Mouse (Mus musculus): Measurements from ENCODE around the gene Mlf1. TPM values are rescaled to one million over a fixed set of nuclear protein-coding genes. Genes with fewer than 3 reads are reported as not detected.

The Mlf1 gene
- polyA plus RNA-seq, 1 experiment from 2014 or later, result 28.6 TPM

- H3K4me1 ChIP-seq, result 0 out of 2 replicates have a peak, but pooled peaks cover 3% of the 10 kb centered on the region
- H3K4me3 ChIP-seq, result no peak overlapping the region
- no peaks in the 10 kb centered on the region for H3K36me3 ChIP-seq (replicated peaks)
- no peak overlapping the region for H3K9ac ChIP-seq
- H3K27ac ChIP-seq, result no peak overlapping the region
- H3K9me3 ChIP-seq, result no peaks in the 10 kb centered on the region
- 81% methylated on average over 6 of the region's 6 CpGs for WGBS
- ATAC-seq (replicated peaks), result no peak
- H3K27me3 ChIP-seq (replicated peaks), result peaks cover 9% of the 10 kb centered on the region; the same call in 1 of the 2 replicates
- H3K4me2 ChIP-seq, result no peak overlapping the region
These were observed 6.4 kb upstream of the Mlf1 start for GRCm38 (mm10) chr3:67367481-67367880.

DNA sequence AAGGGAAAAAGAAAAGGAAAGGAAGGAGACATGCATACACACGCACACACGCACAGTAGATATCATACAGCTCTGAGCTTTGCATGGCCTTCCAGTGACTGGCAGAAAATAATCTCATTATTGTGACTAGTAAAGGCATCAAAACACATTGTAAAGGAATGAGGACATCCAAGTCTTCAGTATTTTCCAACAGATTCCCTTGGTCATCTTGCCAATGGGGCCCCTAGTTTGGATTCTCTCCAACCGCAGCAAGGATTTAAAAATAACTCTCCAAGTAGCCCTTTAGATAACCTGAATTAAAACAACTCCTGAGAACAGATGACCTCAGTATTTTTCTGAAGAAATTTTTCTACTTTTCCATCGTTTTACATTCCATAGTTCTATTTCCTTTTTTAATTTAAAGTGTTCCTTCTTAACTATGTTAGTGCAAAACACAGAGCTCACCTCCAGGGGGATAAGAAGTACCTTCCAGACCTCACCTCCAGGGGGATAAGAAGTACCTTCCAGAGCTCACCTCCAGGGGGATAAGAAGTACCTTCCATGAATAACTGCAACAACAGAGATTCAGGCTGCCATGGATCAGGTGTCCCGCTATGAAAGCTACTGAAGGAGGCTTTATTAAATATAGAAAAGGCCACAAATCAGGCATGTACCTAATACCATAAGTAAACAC is 4.4 kb upstream of the Mlf1 start:
- Histone ChIP-seq H3K4me3 (no peak overlapping the region), H3K9me3 (no peaks in the 10 kb centered on the region), H3K27me3 (replicated peaks) (peaks cover 15% of the 10 kb centered on the region), H3K36me3 (replicated peaks) (no peaks in the 10 kb centered on the region), H3K4me1 (peaks cover 5% of the 10 kb centered on the region; the same call in 1 of the 2 replicates), H3K9ac (no peak overlapping the region), H3K4me2 (no peak overlapping the region), H3K27ac (no peak overlapping the region)
- WGBS, result 82% methylated on average over 5 of the region's 5 CpGs
- ATAC-seq (replicated peaks), result no peak

DNA sequence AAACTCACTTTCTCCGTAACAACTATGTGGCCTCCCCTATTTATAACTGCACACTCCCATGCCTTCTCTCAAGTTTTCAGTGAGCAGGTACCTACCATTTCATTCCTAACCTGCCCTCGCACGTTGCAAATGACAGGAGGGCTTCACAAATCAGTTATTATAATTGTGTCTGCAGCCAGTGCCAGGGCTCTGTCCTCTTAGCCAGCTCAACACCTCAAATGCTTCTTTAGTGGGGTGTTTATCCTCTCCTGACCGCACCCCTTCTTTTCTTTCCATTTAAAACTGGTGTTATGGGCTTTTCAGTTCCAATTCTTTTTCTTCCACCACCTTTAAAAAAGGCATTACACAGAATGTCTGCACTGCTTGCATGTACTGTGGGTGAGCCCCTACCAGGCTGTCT is 1.7 kb upstream of the Mlf1 start:
- ATAC-seq (replicated peaks), result no peak
- no peaks in the 10 kb centered on the region for H3K9me3 ChIP-seq

GRCm38 (mm10) chr3:67372781-67373180 is 1.1 kb upstream of the Mlf1 start:
- 68% methylated on average over 5 of the region's 5 CpGs for WGBS
- Histone ChIP-seq H3K4me1 (peaks cover 5% of the 10 kb centered on the region; the same call in 1 of the 2 replicates), H3K4me2 (no peak overlapping the region), H3K4me3 (no peak overlapping the region), H3K9ac (no peak overlapping the region), H3K27me3 (replicated peaks) (peaks cover 15% of the 10 kb centered on the region), H3K27ac (no peak overlapping the region), H3K9me3 (no peaks in the 10 kb centered on the region), H3K36me3 (replicated peaks) (no peaks in the 10 kb centered on the region)
- ATAC-seq (replicated peaks), result no peak

More for the DNA sequence above, 1.7 kb upstream of the Mlf1 start:
- Histone ChIP-seq H3K27me3 (replicated peaks) (peaks cover 15% of the 10 kb centered on the region), H3K4me1 (peaks cover 5% of the 10 kb centered on the region; the same call in 1 of the 2 replicates), H3K27ac (no peak overlapping the region), H3K36me3 (replicated peaks) (no peaks in the 10 kb centered on the region), H3K9ac (no peak overlapping the region), H3K4me3 (no peak overlapping the region), H3K4me2 (no peak overlapping the region)
- WGBS, result 79% methylated on average over 4 of the region's 4 CpGs

DNA sequence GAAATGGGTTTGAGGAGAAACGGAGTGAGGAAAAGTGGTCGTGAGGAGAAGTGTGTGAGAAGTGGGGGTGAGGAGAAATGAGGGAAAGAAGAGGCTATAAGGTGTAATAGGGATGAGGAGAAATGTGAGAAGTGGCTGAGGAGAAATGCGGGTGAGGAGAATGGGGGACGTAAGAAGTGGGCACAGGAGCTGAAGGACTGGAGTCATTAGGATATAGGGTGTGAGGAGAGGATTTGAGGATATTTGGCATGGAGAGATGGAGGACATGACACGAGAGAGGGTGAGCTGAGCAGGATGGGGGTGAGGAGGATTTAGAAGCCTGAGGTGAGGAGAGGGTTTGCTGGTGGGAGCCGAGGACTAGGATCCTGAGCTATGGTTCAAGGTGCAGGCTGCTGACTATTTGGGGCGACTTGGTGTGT is 472 bp downstream of the Mlf1 start:
- Histone ChIP-seq H3K27ac (no peak overlapping the region), H3K4me1 (peaks cover 5% of the 10 kb centered on the region; the same call in 1 of the 2 replicates), H3K9ac (peak overlapping the region; percentile 59), H3K9me3 (no peaks in the 10 kb centered on the region), H3K36me3 (replicated peaks) (no peaks in the 10 kb centered on the region), H3K4me2 (peak overlapping the region; percentile 96), H3K27me3 (replicated peaks) (peaks cover 15% of the 10 kb centered on the region), H3K4me3 (peak overlapping the region; percentile 66)
- peak; percentile 77 for ATAC-seq (replicated peaks)
- 35% methylated on average over 7 of the region's 7 CpGs for WGBS

DNA sequence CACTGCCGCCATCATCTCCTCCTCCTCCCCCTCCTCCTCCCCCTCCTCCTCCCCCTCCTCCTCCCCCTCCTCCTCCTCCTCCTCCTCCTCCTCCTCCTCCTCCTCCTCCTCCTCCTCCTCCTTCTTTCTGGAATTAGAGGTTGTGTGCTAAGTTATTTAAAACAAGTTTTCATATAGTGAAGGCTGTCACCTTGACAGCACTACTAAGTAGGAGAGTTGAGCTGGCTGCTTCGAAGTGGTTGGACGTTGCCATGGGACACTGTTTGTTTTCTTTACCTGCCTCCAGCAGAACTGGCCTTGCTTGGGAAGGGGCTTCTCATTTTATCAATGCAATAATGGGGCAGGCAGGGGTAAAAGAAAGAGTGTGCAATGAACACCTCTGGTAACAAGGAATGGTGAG is 1.2 kb downstream of the Mlf1 start, which contains the start of gene Gm17402:
Gm17402 (minus strand) TSS at position 101 of the 400 bp plus-strand sequence.
- 56% methylated on average over 3 of the region's 3 CpGs for WGBS
- H3K4me2 ChIP-seq, result peak within 1 kb of the TSS; percentile 96
- H3K36me3 ChIP-seq (replicated peaks), result no peaks in the 10 kb centered on the region
- ATAC-seq (replicated peaks), result no peak
- H3K27ac ChIP-seq, result no peak within 1 kb of the TSS
- peaks cover 15% of the 10 kb centered on the region for H3K27me3 ChIP-seq (replicated peaks)
- peak within 1 kb of the TSS; percentile 66 for H3K4me3 ChIP-seq
- H3K9me3 ChIP-seq, result no peaks in the 10 kb centered on the region
- peak within 1 kb of the TSS; percentile 59 for H3K9ac ChIP-seq
- H3K4me1 ChIP-seq, result peaks cover 5% of the 10 kb centered on the region; the same call in 1 of the 2 replicates

DNA sequence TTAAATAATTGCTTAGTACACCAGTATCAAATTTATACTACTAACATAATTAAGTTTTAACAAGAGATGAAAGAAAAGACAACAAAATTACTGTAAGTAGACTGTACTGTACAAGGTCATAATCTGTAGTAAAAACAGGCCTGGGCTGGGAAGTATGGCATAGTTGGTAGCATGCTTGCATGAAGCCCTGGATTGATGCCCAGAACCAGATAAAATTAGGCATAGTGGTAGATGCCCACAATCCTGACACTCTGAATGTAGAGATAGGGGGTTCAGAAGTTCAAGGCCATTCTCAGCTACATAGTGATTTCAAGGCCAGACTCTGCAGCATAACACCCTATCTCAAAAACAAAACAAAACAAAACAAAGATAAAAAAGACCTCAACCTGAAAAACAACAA is 4.3 kb downstream of the Mlf1 start:
- H3K4me2 ChIP-seq, result no peak overlapping the region
- ATAC-seq (replicated peaks), result no peak
- no peaks in the 10 kb centered on the region for H3K27me3 ChIP-seq (replicated peaks)
- H3K9ac ChIP-seq, result no peak overlapping the region
- peaks cover 5% of the 10 kb centered on the region; the same call in 1 of the 2 replicates for H3K4me1 ChIP-seq
- no peak overlapping the region for H3K27ac ChIP-seq
- H3K9me3 ChIP-seq, result no peaks in the 10 kb centered on the region
- H3K36me3 ChIP-seq (replicated peaks), result no peaks in the 10 kb centered on the region
- no peak overlapping the region for H3K4me3 ChIP-seq

DNA sequence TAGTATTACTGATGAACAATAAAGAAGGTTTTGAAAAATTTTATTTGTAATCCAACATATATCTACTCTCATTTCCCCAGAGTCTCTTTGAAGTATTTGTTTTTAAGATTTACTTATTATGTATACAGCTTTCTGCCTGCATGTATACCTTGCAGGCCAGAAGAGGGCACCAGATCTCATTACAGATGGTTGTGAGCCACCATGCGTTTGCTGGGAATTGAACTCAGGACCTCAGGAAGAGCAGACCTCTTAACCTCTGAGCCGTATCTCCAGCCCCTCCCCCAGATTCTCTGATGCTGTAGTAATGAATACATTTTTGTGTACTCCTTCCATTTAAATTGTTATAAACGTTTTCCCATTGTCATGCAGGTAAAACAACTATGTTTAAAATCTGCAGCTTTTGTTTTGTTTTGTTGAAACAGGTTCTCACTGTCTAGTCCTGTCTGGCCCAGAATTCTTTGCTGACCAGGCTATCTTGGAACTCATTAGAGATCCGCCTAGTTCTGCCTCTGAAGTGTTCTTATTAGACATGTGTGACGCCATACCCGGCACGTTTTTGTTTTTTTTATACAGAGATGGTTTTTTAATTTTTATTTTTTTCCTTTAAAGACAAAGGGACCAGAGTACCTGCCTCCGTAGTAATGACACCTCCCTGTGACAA is 55.6 kb downstream of the Mlf1 start:
- Histone ChIP-seq H3K9ac (0 out of 2 replicates have a peak overlapping the region, but pooled peaks have one; percentile 27), H3K9me3 (peaks cover 3% of the 10 kb centered on the region; the same call in 1 of the 2 replicates), H3K4me3 (peak overlapping the region; percentile 77), H3K4me1 (peaks cover 8% of the 10 kb centered on the region), H3K27me3 (replicated peaks) (no peaks in the 10 kb centered on the region), H3K27ac (peak overlapping the region; percentile 43; the same call in 1 of the 2 replicates), H3K36me3 (replicated peaks) (peaks cover 20% of the 10 kb centered on the region), H3K4me2 (peak overlapping the region; percentile 82)
- ATAC-seq (replicated peaks), result peak; percentile 88
- WGBS, result 36% methylated on average over 8 of the region's 8 CpGs

DNA sequence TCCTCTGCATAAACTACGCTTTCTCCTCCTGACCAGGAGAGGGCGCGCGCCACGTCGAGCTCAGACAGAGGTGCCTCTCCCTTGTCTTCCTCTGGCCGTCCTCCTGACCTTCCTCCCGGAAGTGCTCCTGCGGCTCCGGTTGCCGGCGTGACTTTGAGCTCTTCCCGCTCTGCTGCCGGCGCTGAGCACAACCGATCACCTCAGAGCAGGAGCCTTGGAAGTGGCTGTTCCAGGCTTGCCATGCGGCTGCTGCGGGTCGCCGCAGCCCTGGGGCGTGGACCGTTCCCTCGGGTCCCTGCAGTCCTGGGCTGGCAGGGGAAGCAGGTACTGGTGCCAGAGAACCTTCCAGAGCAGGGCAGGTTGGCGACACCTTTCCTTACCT is 56.1 kb downstream of the Mlf1 start, which contains the start of gene Gfm1:
Gfm1 (plus strand) TSS at position 98 of the 382 bp plus-strand sequence.
- peaks cover 22% of the 10 kb centered on the region for H3K36me3 ChIP-seq (replicated peaks)
- H3K4me3 ChIP-seq, result peak within 1 kb of the TSS; percentile 77
- peak within 1 kb of the TSS; percentile 43; the same call in 1 of the 2 replicates for H3K27ac ChIP-seq
- H3K4me2 ChIP-seq, result peak within 1 kb of the TSS; percentile 82
- peaks cover 8% of the 10 kb centered on the region for H3K4me1 ChIP-seq
- under 1% methylated on average over 24 of the region's 24 CpGs for WGBS
- H3K9ac ChIP-seq, result peak within 1 kb of the TSS; percentile 74
- H3K27me3 ChIP-seq (replicated peaks), result no peaks in the 10 kb centered on the region
- ATAC-seq (replicated peaks), result peak; percentile 98
- peaks cover 3% of the 10 kb centered on the region; the same call in 1 of the 2 replicates for H3K9me3 ChIP-seq

GRCm38 (mm10) chr3:67434011-67434410 is 60.1 kb downstream of the Mlf1 start:
- 95% methylated on average over 6 of the region's 6 CpGs for WGBS
- Histone ChIP-seq H3K9me3 (no peaks in the 10 kb centered on the region), H3K4me2 (no peak overlapping the region), H3K4me1 (peaks cover 8% of the 10 kb centered on the region), H3K9ac (no peak overlapping the region), H3K36me3 (replicated peaks) (peaks cover 43% of the 10 kb centered on the region), H3K4me3 (no peak overlapping the region), H3K27ac (no peak overlapping the region), H3K27me3 (replicated peaks) (no peaks in the 10 kb centered on the region)
- no peak for ATAC-seq (replicated peaks)

GRCm38 (mm10) chr3:67447143-67447542 is 73.2 kb downstream of the Mlf1 start:
- H3K36me3 ChIP-seq (replicated peaks), result peaks cover 37% of the 10 kb centered on the region
- no peaks in the 10 kb centered on the region for H3K9me3 ChIP-seq
- H3K4me3 ChIP-seq, result no peak overlapping the region
- 93% methylated on average over 2 of the region's 2 CpGs for WGBS
- no peak overlapping the region for H3K9ac ChIP-seq
- no peak overlapping the region for H3K4me2 ChIP-seq
- H3K4me1 ChIP-seq, result no peaks in the 10 kb centered on the region
- no peak for ATAC-seq (replicated peaks)
- no peaks in the 10 kb centered on the region for H3K27me3 ChIP-seq (replicated peaks)
- H3K27ac ChIP-seq, result no peak overlapping the region
